Mouse (Mus musculus): Measurements from ENCODE around the gene 4933421I07Rik. TPM values are rescaled to one million over a fixed set of nuclear protein-coding genes. Genes with fewer than 3 reads are reported as not detected.

4933421I07Rik gene
- not detected in 2 replicates for polyA plus RNA-seq (2014; fragmentation: Nextera tagmentation; extraction: Ambion mirVana)

- ATAC-seq (ENCODE audit: low FRiP score), result no peak
Measured at GRCm38 (mm10) chr7:42447850-42448249, at the start of gene 4933421I07Rik. Gene 4933421I07Rik, minus strand, starts transcription at chr7:42448120.

GRCm38 (mm10) chr7:42497356-42497755 is 49.4 kb upstream of the 4933421I07Rik start:
- Histone ChIP-seq H3K27me3 (ENCODE audit: control insufficient read depth, insufficient read depth, low read length) (no peaks in the 10 kb centered on the region), H3K4me2 (replicated peaks; ENCODE audit: low read depth, low read length) (no peak overlapping the region), H3K36me3 (ENCODE audit: control insufficient read depth, insufficient read depth, low read length) (no peaks in the 10 kb centered on the region), H3K9me3 (ENCODE audit: control insufficient read depth, low read length) (peaks cover 6% of the 10 kb centered on the region), H3K9ac (ENCODE audit: low read depth, low read length) (no peak overlapping the region), H3K4me3 (ENCODE audit: low read depth, low read length) (no peak overlapping the region), H3K27ac (ENCODE audit: low read depth, low read length) (no peak overlapping the region), H3K4me1 (replicated peaks; ENCODE audit: control insufficient read depth, insufficient read depth, low read length) (no peaks in the 10 kb centered on the region)
- WGBS, result 91% methylated on average over 9 of the region's 9 CpGs
- ATAC-seq (ENCODE audit: low FRiP score) (no peak), DNase-seq (ENCODE audit: low spot score) (no peak)

More at GRCm38 (mm10) chr7:42447850-42448249, at the start of gene 4933421I07Rik:
- Histone ChIP-seq H3K27me3 (ENCODE audit: control insufficient read depth, insufficient read depth, low read length) (no peaks in the 10 kb centered on the region), H3K4me2 (replicated peaks; ENCODE audit: low read depth, low read length) (no peak within 1 kb of the TSS), H3K9ac (ENCODE audit: low read depth, low read length) (no peak within 1 kb of the TSS), H3K4me3 (ENCODE audit: low read depth, low read length) (no peak within 1 kb of the TSS), H3K9me3 (ENCODE audit: control insufficient read depth, low read length) (0 out of 2 replicates have a peak, but pooled peaks cover 9% of the 10 kb centered on the region), H3K27ac (ENCODE audit: low read depth, low read length) (no peak within 1 kb of the TSS), H3K4me1 (replicated peaks; ENCODE audit: control insufficient read depth, insufficient read depth, low read length) (no peaks in the 10 kb centered on the region), H3K36me3 (ENCODE audit: control insufficient read depth, insufficient read depth, low read length) (no peaks in the 10 kb centered on the region)
- no peak for DNase-seq (ENCODE audit: low spot score)
- 77% methylated on average over 5 of the region's 5 CpGs for WGBS

GRCm38 (mm10) chr7:42496202-42496601 is 48.3 kb upstream of the 4933421I07Rik start:
- no peak overlapping the region for H3K4me2 ChIP-seq (replicated peaks; ENCODE audit: low read depth, low read length)
- H3K9ac ChIP-seq (ENCODE audit: low read depth, low read length), result no peak overlapping the region
- no peak overlapping the region for H3K4me3 ChIP-seq (ENCODE audit: low read depth, low read length)
- no peaks in the 10 kb centered on the region for H3K27me3 ChIP-seq (ENCODE audit: control insufficient read depth, insufficient read depth, low read length)
- whole genome bisulfite sequencing, result 100% methylated on average over 1 of the region's 1 CpGs
- ATAC-seq (ENCODE audit: low FRiP score) (no peak), DNase-seq (ENCODE audit: low spot score) (no peak)
- H3K9me3 ChIP-seq (ENCODE audit: control insufficient read depth, low read length), result peaks cover 6% of the 10 kb centered on the region
- H3K4me1 ChIP-seq (replicated peaks; ENCODE audit: control insufficient read depth, insufficient read depth, low read length), result no peaks in the 10 kb centered on the region
- H3K27ac ChIP-seq (ENCODE audit: low read depth, low read length), result no peak overlapping the region
- H3K36me3 ChIP-seq (ENCODE audit: control insufficient read depth, insufficient read depth, low read length), result no peaks in the 10 kb centered on the region

- Histone ChIP-seq H3K4me1 (replicated peaks; ENCODE audit: control insufficient read depth, insufficient read depth, low read length) (no peaks in the 10 kb centered on the region), H3K4me3 (ENCODE audit: low read depth, low read length) (no peak overlapping the region), H3K27ac (ENCODE audit: low read depth, low read length) (no peak overlapping the region), H3K36me3 (ENCODE audit: control insufficient read depth, insufficient read depth, low read length) (no peaks in the 10 kb centered on the region), H3K9ac (ENCODE audit: low read depth, low read length) (no peak overlapping the region), H3K27me3 (ENCODE audit: control insufficient read depth, insufficient read depth, low read length) (no peaks in the 10 kb centered on the region), H3K9me3 (ENCODE audit: control insufficient read depth, low read length) (no peaks in the 10 kb centered on the region; the same call in 1 of the 2 replicates), H3K4me2 (replicated peaks; ENCODE audit: low read depth, low read length) (no peak overlapping the region)
- ATAC-seq (ENCODE audit: low FRiP score) (no peak), DNase-seq (ENCODE audit: low spot score) (no peak)
- 96% methylated on average over 5 of the region's 5 CpGs for WGBS
Measured at GRCm38 (mm10) chr7:42490859-42491258, 42.9 kb upstream of the 4933421I07Rik start.

- Histone ChIP-seq H3K4me2 (replicated peaks; ENCODE audit: low read depth, low read length) (no peak overlapping the region), H3K9me3 (ENCODE audit: control insufficient read depth, low read length) (no peaks in the 10 kb centered on the region; the same call in 1 of the 2 replicates), H3K36me3 (ENCODE audit: control insufficient read depth, insufficient read depth, low read length) (no peaks in the 10 kb centered on the region), H3K27me3 (ENCODE audit: control insufficient read depth, insufficient read depth, low read length) (no peaks in the 10 kb centered on the region), H3K27ac (ENCODE audit: low read depth, low read length) (no peak overlapping the region), H3K9ac (ENCODE audit: low read depth, low read length) (no peak overlapping the region), H3K4me3 (ENCODE audit: low read depth, low read length) (no peak overlapping the region), H3K4me1 (replicated peaks; ENCODE audit: control insufficient read depth, insufficient read depth, low read length) (no peaks in the 10 kb centered on the region)
- WGBS, result 94% methylated on average over 4 of the region's 4 CpGs
- ATAC-seq (ENCODE audit: low FRiP score) (no peak), DNase-seq (ENCODE audit: low spot score) (no peak)
Measured at GRCm38 (mm10) chr7:42490358-42490757, 42.4 kb upstream of the 4933421I07Rik start.

GRCm38 (mm10) chr7:42454640-42455039 is 6.7 kb upstream of the 4933421I07Rik start:
- no peak overlapping the region for H3K4me2 ChIP-seq (replicated peaks; ENCODE audit: low read depth, low read length)
- H3K4me1 ChIP-seq (replicated peaks; ENCODE audit: control insufficient read depth, insufficient read depth, low read length), result no peaks in the 10 kb centered on the region
- H3K27me3 ChIP-seq (ENCODE audit: control insufficient read depth, insufficient read depth, low read length), result no peaks in the 10 kb centered on the region
- H3K9me3 ChIP-seq (ENCODE audit: control insufficient read depth, low read length), result peaks cover 6% of the 10 kb centered on the region; the same call in 1 of the 2 replicates
- no peaks in the 10 kb centered on the region for H3K36me3 ChIP-seq (ENCODE audit: control insufficient read depth, insufficient read depth, low read length)
- no peak overlapping the region for H3K9ac ChIP-seq (ENCODE audit: low read depth, low read length)
- 74% methylated on average over 4 of the region's 4 CpGs for WGBS
- ATAC-seq (ENCODE audit: low FRiP score), result no peak
- no peak for DNase-seq (ENCODE audit: low spot score)
- H3K27ac ChIP-seq (ENCODE audit: low read depth, low read length), result no peak overlapping the region
- no peak overlapping the region for H3K4me3 ChIP-seq (ENCODE audit: low read depth, low read length)

- Histone ChIP-seq H3K27me3 (ENCODE audit: control insufficient read depth, insufficient read depth, low read length) (no peaks in the 10 kb centered on the region), H3K9me3 (ENCODE audit: control insufficient read depth, low read length) (peaks cover 9% of the 10 kb centered on the region; the same call in 1 of the 2 replicates), H3K4me2 (replicated peaks; ENCODE audit: low read depth, low read length) (no peak overlapping the region), H3K36me3 (ENCODE audit: control insufficient read depth, insufficient read depth, low read length) (no peaks in the 10 kb centered on the region), H3K4me1 (replicated peaks; ENCODE audit: control insufficient read depth, insufficient read depth, low read length) (no peaks in the 10 kb centered on the region), H3K27ac (ENCODE audit: low read depth, low read length) (no peak overlapping the region), H3K4me3 (ENCODE audit: low read depth, low read length) (no peak overlapping the region), H3K9ac (ENCODE audit: low read depth, low read length) (no peak overlapping the region)
- WGBS, result 28% methylated on average over 3 of the region's 3 CpGs
- DNase-seq (ENCODE audit: low spot score), result no peak
- ATAC-seq (ENCODE audit: low FRiP score), result no peak
Measured at GRCm38 (mm10) chr7:42450618-42451017, 2.7 kb upstream of the 4933421I07Rik start.

- Histone ChIP-seq H3K27me3 (ENCODE audit: control insufficient read depth, insufficient read depth, low read length) (no peaks in the 10 kb centered on the region), H3K9me3 (ENCODE audit: control insufficient read depth, low read length) (0 out of 2 replicates have a peak, but pooled peaks cover 9% of the 10 kb centered on the region), H3K9ac (ENCODE audit: low read depth, low read length) (no peak overlapping the region), H3K4me3 (ENCODE audit: low read depth, low read length) (no peak overlapping the region), H3K36me3 (ENCODE audit: control insufficient read depth, insufficient read depth, low read length) (no peaks in the 10 kb centered on the region), H3K4me2 (replicated peaks; ENCODE audit: low read depth, low read length) (no peak overlapping the region), H3K4me1 (replicated peaks; ENCODE audit: control insufficient read depth, insufficient read depth, low read length) (no peaks in the 10 kb centered on the region), H3K27ac (ENCODE audit: low read depth, low read length) (no peak overlapping the region)
- WGBS, result 87% methylated on average over 9 of the region's 9 CpGs
- DNase-seq (ENCODE audit: low spot score) (no peak), ATAC-seq (ENCODE audit: low FRiP score) (no peak)
Measured at GRCm38 (mm10) chr7:42447352-42447751, 568 bp downstream of the 4933421I07Rik start.

All from hindbrain, embryonic 11.5 days (tissue).